Mouse (Mus musculus) ES-CJ7 (cell line): Measurements from ENCODE around the gene Fam213b.

Experiments
- DNase-seq: peaks from one replicate; pipeline ENCODE4 v3.0.0; 2011; ENCODE audit warnings: low read depth, low spot score

The Fam213b gene

DNA sequence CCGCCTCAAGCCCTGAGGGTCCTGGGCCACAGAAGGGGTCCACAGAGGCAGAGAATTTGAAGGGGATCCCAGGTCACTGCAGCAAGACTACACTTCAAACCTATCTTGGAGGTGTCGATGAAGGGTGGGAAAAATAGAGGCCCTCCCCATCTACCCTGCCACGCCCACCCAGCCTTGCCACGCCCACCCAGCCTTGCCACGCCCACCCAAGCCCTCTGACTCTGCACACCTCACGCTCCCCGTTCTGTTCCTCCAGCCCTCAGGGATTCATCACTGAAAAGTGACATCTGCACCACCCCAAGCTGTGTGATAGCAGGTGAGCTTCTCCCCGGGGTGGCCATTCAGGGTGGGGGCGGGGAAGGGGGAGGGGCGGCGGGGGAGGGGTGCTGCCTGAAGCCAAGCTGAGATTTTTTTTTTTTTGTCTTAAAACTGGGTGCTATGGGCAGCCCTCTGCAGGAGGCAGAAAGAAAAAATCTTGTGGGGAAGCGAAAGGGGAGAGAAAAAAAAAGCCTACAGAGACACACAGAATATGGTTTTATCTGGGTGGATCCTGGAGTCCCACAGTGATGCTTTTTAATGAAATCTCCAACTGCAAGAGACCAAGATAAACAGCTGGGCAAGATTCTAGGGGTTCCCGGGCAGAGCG, 16.8 kb downstream of the Fam213b start:
- peak; percentile 60 for DNase-seq

DNA sequence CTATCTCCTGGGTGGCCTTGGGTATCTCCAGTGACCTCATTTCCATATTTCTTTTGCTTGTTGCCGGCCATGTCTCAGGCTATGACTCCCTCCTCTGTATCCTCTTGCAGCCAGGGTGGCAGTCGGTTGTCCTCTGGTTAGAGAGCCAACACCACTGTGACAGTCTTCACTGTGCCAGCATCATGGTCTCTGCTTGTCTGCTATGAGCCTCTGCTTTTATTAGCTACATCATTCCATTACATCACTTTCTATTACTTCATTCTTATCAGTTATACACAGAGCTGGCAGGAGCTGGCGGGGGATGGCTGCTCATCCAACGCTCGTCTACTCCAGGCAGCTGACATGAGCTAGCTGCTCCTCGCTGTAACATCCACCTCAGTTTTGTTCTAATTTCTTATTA, 18.2 kb downstream of the Fam213b start:
- DNase-seq: no peak

DNA sequence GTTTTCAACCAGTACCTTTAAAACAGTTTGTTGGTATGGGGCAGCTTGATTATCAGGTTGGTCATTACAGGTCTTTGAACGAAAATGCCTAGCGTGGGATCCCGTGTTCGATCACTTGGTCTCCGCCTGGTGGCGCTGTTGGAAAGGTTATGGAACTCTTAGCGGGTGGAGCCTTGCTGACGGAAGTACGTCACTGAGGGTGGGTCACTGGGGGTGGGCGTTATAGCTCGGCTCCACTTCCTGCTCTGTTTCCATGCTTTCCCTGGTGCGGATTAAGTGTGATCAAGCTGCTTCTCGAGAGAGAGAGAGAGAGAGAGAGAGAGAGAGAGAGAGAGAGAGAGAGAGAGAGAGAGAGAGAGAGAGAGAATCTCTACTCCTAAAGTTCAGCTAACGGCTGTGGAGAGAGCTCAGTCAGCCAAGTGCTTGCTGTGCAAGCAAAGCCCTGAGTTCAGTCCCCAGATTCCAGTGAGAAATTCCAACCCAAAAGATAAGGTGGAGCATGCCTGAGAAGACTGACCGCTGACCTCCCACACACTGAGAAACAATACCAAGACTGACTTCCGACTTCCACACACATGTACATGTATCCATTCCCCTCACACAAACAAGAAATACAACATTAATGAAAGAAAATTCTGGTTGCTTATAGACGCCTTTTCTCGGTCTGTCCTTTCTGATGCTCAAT, 20.9 kb downstream of the Fam213b start:
- DNase-seq: peak; percentile 90

DNA sequence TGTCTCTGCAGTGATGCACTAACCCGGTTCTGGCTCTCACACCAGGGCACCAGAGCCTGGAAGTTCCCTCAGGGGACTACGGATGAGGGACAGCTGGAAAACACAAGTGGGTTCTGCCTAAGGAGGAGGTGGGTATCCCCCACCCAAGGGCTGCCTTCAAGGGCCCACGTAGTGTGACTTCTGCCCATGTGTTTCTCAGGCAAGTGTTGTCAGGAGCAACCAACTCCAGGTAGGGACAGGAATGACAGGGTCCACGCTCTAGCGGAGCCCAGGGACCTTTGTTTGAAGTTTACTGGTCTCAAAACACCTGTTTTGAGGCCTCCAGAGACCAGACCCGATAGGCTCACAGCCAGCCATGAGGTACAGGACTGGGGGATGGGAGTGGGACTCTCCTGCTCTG, 25.7 kb downstream of the Fam213b start:
- no peak for DNase-seq

GRCm38 (mm10) chr4:154871757-154872251, 27.1 kb downstream of the Fam213b start:
- peak; percentile 90 for DNase-seq

- DNase-seq: no peak
Observed at GRCm38 (mm10) chr4:154870721-154871120, 28.2 kb downstream of the Fam213b start.

- no peak for DNase-seq
Observed at GRCm38 (mm10) chr4:154869440-154869839, 29.5 kb downstream of the Fam213b start, which contains the start of gene Mmel1. Gene Mmel1, plus strand, starts transcription at chr4:154869585.

DNA sequence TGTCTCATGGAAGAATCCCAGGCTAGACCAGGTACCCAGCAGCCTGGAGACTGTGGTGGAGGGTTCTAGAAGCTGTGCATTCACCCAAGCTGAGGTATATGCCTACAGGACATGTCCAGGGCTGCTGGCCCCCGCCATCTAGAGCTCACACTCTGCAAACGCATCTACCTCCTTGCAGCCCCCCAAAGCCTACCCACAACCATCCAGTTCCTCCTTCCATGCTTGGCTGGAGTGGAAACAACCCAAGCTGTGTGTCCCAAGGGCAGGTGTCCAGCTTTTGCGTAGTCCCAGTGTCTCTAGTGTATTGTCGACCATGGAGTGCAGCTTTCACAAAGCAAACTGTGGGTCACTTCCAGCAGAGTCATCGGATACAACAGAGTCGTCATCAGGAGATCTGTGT, 31.7 kb downstream of the Fam213b start:
- no peak for DNase-seq

DNA sequence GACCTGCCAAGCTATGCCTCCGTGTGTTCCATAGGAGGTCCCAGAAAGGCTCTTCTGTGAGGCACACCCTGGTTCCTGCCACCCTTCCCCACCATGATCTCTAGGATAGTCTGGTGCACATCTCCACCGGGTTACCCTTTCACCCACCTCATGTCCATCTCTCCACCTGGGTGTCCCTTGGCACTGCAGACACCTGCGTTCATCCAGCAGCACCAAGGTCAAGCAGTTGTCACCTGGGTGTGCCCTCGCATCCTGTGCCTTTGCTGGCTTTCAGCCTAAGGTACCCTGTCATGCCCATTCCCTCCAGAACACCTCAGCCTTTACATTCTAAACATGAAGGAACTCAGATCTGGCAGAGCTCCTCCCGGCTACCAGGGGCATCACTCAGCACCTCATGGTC, 32.5 kb downstream of the Fam213b start:
- DNase-seq: no peak

DNA sequence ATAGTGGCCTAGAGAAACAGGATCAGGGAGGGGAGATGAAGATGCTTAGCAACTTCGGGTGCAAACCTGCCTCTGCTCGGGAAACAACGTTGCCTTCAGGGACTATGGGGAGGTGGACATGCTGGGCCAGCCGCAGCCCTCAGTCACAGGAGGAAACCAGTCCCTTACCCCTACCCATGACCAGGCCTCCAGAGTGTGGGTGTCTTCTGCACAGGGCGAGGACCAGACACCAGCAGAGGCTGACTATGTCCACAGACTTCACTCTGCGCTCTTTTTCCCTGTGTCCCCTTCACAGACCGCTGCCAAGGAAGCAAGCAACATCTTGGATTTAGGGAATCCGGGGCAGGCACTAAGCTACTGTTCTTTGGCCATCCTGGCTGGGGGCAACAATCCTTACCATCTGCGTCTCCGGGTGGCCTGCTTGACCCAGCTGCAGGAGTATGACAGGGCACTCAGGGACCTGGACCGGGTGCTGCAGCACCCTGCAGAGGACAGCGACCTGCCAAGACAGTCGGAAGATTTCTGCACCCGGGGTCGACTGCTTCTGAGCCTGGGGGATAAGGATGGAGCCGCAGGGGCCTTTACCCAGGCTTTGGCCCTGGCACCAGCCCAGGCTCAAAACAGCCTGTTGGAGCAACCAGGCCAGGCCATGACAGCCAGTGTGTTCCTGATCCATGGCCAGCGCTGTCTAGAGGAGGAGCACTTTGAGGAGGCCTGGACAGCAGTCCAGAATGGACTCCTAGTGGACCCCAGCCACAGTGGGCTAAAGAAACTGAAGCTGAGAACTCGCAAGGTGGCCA, 33.8 kb downstream of the Fam213b start:
- no peak for DNase-seq

GRCm38 (mm10) chr4:154864271-154864771, 34.6 kb downstream of the Fam213b start:
- DNase-seq: peak; percentile 95

GRCm38 (mm10) chr4:154863436-154863935, 35.4 kb downstream of the Fam213b start:
- no peak for DNase-seq

DNA sequence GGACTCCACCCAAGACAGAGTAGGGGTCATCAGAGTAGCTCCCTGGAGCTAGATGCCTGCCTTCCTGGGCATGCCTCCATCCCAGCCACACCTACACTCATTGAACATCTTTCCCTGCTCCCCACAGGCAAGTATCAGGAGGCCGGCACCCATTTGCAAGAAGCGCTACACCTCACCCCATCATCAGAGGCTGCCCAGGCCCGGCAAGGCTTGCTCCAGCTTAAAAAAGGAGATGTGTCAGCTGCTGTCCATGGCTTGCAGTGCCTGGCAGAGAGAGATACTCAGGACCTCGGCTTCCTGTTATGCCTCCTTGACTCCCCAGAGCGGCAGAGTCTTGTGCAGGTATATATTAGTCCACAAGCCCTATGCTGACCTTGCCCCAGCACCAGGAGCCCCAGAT, 37.0 kb downstream of the Fam213b start:
- no peak for DNase-seq

DNA sequence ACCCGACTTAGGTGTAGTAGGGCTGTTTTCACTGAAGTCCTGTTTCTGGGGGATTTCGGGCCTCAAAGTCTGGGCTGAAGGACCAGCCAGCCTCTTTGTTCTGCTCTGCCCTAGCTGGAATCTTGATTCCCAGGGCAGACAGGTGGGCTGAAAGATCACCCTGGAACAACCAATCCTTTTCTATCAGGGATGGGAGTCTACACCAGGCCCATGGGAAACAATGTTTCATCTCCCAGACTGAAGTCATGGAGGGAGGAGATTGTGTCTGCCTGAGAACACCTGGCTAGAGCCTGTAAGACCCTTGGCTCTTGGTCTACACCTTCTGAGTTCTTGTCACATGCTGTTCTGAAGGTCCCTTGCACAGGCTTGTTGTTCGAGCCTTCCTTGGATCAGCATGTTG, 40.3 kb downstream of the Fam213b start:
- DNase-seq: no peak

DNA sequence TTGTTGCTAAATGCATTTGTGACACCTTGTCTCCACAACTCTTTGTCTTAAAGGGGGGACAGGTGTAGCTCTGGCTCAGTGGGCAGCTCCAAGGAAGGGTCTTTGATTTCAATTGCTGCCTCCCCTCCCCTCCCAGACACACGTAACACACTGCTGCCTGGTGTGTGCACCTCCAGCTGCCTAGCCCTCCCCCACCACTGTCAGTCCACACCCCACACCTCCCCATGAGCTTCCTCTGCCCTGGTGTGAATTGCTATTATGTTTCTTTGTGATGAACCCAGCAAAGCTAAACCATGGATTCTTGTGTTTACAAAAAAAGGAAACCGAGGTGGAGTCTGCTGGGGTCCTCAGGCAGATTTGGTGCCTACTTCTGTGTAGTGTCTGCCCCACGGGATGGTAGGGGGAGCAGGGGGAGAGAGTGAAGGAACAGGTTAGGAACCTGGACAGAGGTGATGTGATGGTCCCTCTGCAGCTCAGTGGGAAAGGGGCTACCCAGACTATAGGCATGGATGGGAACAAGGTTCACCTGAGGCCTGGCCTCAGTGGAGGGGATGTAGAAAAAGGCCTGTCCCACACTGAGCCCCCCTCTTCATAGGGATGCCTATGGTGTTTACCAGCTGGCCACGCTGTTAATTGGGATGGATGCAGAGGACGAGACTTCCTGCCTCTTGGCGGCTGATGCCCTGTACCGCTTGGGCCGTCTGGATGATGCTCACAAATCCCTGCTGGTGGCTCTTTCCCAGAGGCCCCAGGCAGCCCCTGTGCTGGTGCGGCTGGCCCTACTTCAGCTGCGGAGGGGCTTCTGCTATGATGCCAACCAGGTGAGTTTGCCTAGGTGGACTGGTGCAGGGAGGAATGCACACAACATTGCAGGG, 41.3 kb downstream of the Fam213b start:
- no peak for DNase-seq

GRCm38 (mm10) chr4:154856882-154857281, 42.1 kb downstream of the Fam213b start:
- DNase-seq: no peak

DNA sequence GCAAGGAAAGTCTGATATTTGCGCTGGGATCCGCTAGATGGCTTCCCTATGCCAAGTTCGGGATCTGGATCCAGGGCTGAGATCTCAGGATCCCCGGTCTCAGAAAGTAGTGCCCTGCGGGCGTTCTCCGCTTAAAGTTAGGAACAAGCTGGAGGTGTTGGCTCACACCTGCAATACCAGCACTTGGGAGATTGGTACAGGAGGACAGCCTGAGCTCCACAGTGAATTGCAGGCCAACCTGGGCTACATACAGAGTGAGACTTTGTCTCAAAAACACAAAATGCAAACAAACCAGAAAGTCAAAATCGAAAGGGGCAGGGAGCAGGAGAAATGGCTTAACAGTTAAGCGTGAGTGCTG, 42.5 kb downstream of the Fam213b start:
- DNase-seq: no peak

- DNase-seq: peak; percentile 94
Observed at GRCm38 (mm10) chr4:154855721-154856479, 43.0 kb downstream of the Fam213b start.

DNA sequence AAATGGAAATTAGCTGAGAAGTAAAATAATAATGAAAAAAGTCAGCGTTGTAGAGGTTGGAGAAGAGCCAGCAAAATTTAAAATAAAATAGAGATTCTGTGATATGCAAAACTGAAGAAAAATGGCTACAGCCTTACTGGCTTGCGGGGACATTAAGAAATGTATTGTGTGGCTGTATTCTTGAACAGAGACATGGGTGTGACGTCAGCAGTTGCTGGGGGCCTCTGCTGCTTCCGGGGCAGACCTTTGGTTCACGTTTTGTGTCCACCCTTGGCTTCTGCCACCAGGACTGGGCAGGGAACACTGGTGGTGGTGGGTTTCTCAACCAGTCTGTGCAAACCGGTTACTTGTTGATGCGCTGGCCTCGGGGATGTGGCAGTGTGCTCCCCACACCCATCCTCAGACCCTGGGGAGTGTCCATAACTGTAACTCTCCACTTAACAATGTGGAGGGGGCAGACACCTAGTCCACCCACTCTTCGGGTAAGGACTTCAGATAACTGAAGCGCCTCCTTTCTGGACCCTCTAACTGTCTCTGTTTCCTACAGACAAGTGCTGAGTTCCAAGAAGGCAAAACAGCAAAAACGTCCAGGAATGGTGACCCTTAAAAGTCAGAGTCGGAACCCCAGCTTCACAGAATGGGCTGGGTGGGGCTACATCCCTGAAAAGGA, 44.1 kb downstream of the Fam213b start:
- DNase-seq: no peak

DNA sequence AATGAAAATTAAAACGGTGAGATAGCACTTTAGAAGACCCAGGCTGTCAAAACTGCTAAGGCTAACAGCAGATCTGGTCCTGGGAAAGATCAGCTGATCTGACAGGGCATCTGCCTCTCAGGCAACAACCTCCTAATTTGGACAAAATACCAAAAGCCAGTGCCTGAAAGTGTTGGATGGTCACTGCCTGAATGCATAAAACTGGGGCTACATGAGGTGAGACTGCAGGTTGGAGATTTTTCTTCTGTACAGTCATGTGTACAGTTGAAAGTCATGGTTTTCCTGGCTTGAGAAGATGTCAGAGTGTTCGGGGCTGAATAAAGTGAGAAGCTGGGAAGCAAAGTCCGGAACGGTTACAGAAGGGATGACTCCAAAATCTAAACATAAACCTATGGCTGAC, 45.1 kb downstream of the Fam213b start:
- no peak for DNase-seq
